Mouse (Mus musculus): ENCODE measurements around the gene Sesn1. TPM values are rescaled to one million over a fixed set of nuclear protein-coding genes. Genes with fewer than 3 reads are reported as not detected.

The Sesn1 gene
- polyA plus RNA-seq, 1 experiment from 2014 or later, result 37.5 TPM

DNA sequence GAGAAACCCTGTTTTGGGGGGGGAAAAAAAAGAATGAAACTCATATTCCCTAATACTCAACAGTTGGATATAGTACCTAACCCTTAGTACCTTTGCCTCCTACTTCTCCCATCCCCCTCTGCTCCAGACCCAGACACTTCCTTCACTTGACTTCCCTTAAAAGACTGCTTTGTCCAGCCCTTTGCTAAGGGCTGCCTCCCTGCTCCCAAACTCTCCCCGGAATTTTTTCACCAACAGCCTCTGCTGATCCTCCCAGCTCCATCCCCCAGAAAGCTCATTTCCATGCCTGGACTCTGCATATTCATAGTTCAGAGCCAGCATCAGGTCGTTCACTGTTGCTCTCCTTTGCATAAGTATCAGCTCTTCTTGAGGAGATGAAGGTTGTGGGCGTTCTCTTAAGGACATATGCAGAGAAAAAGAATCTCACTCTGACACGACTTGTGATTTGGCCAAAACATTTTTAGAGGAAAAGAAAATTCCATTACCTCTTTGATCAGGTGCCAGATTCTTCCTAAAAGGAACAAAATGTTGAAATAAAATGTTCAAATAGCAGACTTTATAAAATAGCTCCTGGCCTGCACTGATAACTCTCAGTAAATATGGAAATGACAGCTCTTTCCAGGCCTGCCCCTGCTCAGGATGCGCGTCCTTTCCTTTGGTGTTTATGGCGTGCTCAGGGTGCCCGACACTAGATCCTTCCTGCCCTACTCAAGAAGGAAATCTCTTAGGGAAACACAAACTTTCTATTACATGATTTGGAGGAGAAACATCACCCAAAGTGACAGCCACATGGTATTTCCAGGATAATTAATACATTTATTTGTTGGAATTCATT, 74.2 kb downstream of the Sesn1 start:
- Histone ChIP-seq H3K4me3 (ENCODE audit: control insufficient read depth in 1 of 2, insufficient read depth in 1 of 2, low read depth in 1 of 2, low read length in 2 of 2) (no peak overlapping the region), H3K9me3 (ENCODE audit: control insufficient read depth, low read length) (no peaks in the 10 kb centered on the region), H3K9ac (ENCODE audit: low read length) (no peak overlapping the region), H3K4me1 (ENCODE audit: control insufficient read depth in 2 of 2, insufficient read depth in 2 of 2, low read length in 2 of 2) (peaks cover 9 to 35% of the 10 kb centered on the region in 2 experiments), H3K4me2 (ENCODE audit: low read length) (no peak overlapping the region), H3K36me3 (ENCODE audit: control insufficient read depth, insufficient read depth, low read length) (no peaks in the 10 kb centered on the region), H3K27ac (replicated peaks in 1 of 2; ENCODE audit: control insufficient read depth in 1 of 2, insufficient read depth in 1 of 2, low read depth in 2 of 2, low read length in 2 of 2) (no peak overlapping the region; a peak in 1 of 4 replicates), H3K27me3 (ENCODE audit: control insufficient read depth, insufficient read depth, low read length) (no peaks in the 10 kb centered on the region)
- WGBS, result 49% methylated on average over 8 of the region's 8 CpGs
- ATAC-seq (ENCODE audit: insufficient number of reproducible peaks, insufficient read depth, low FRiP score, low read depth), result no peak

- ATAC-seq (ENCODE audit: insufficient number of reproducible peaks, insufficient read depth, low FRiP score, low read depth), result peak; percentile 96
- Histone ChIP-seq H3K9ac (ENCODE audit: low read length) (peak overlapping the region; percentile 83), H3K36me3 (ENCODE audit: control insufficient read depth, insufficient read depth, low read length) (no peaks in the 10 kb centered on the region), H3K4me1 (ENCODE audit: control insufficient read depth in 2 of 2, insufficient read depth in 2 of 2, low read length in 2 of 2) (peaks cover 9 to 24% of the 10 kb centered on the region in 2 experiments), H3K4me2 (ENCODE audit: low read length) (peak overlapping the region; percentile 78), H3K4me3 (ENCODE audit: control insufficient read depth in 1 of 2, insufficient read depth in 1 of 2, low read depth in 1 of 2, low read length in 2 of 2) (peak overlapping the region; percentile 63 to 89), H3K9me3 (ENCODE audit: control insufficient read depth, low read length) (no peaks in the 10 kb centered on the region), H3K27me3 (ENCODE audit: control insufficient read depth, insufficient read depth, low read length) (no peaks in the 10 kb centered on the region), H3K27ac (replicated peaks in 1 of 2; ENCODE audit: control insufficient read depth in 1 of 2, insufficient read depth in 1 of 2, low read depth in 2 of 2, low read length in 2 of 2) (peak overlapping the region; percentile 97 to 99)
- under 1% methylated on average over 65 of the region's 65 CpGs for WGBS
Observed at GRCm38 (mm10) chr10:41887080-41887821, 77.5 kb downstream of the Sesn1 start.

- ATAC-seq (ENCODE audit: insufficient number of reproducible peaks, insufficient read depth, low FRiP score, low read depth), result no peak
- Histone ChIP-seq H3K4me2 (ENCODE audit: low read length) (peak overlapping the region; percentile 78), H3K9ac (ENCODE audit: low read length) (peak overlapping the region; percentile 83), H3K36me3 (ENCODE audit: control insufficient read depth, insufficient read depth, low read length) (no peaks in the 10 kb centered on the region), H3K4me1 (ENCODE audit: control insufficient read depth in 2 of 2, insufficient read depth in 2 of 2, low read length in 2 of 2) (peaks cover 9 to 36% of the 10 kb centered on the region in 2 experiments), H3K27ac (replicated peaks in 1 of 2; ENCODE audit: control insufficient read depth in 1 of 2, insufficient read depth in 1 of 2, low read depth in 2 of 2, low read length in 2 of 2) (peak overlapping the region in 1 of 2 experiments; percentile 97; a peak in 1 of 4 replicates), H3K9me3 (ENCODE audit: control insufficient read depth, low read length) (no peaks in the 10 kb centered on the region), H3K4me3 (ENCODE audit: control insufficient read depth in 1 of 2, insufficient read depth in 1 of 2, low read depth in 1 of 2, low read length in 2 of 2) (peak overlapping the region in 1 of 2 experiments; percentile 63; a peak in 2 of 4 replicates), H3K27me3 (ENCODE audit: control insufficient read depth, insufficient read depth, low read length) (no peaks in the 10 kb centered on the region)
- WGBS, result 55% methylated on average over 4 of the region's 4 CpGs
Observed at GRCm38 (mm10) chr10:41888365-41888941, 78.7 kb downstream of the Sesn1 start.

DNA sequence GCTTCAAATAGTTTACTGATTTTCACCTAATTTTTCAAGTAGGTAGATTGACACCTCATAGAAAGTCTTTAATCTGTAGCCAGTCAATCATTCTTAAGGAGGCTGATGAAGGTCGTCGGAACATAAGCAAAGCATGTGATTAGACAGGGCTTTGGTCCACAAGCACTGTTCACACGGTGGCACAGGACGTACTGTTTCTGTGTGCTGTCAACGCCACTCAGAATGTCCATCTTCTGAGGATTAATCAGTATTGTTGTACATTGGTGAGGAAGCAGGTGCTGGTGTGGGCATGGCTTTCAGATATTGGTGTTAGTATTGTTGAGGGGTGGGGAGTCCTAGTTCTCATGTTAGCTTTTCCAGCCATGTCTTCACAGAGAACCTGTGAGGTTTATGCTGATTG, 79.8 kb downstream of the Sesn1 start:
- ATAC-seq (ENCODE audit: insufficient number of reproducible peaks, insufficient read depth, low FRiP score, low read depth), result no peak
- 28% methylated on average over 5 of the region's 5 CpGs for WGBS
- Histone ChIP-seq H3K9ac (ENCODE audit: low read length) (no peak overlapping the region), H3K4me1 (ENCODE audit: control insufficient read depth in 2 of 2, insufficient read depth in 2 of 2, low read length in 2 of 2) (peaks cover 8 to 44% of the 10 kb centered on the region in 2 experiments), H3K27me3 (ENCODE audit: control insufficient read depth, insufficient read depth, low read length) (no peaks in the 10 kb centered on the region), H3K27ac (replicated peaks in 1 of 2; ENCODE audit: control insufficient read depth in 1 of 2, insufficient read depth in 1 of 2, low read depth in 2 of 2, low read length in 2 of 2) (no peak overlapping the region), H3K36me3 (ENCODE audit: control insufficient read depth, insufficient read depth, low read length) (no peaks in the 10 kb centered on the region), H3K4me3 (ENCODE audit: control insufficient read depth in 1 of 2, insufficient read depth in 1 of 2, low read depth in 1 of 2, low read length in 2 of 2) (no peak overlapping the region), H3K4me2 (ENCODE audit: low read length) (0 out of 2 replicates have a peak overlapping the region, but pooled peaks have one; percentile 21), H3K9me3 (ENCODE audit: control insufficient read depth, low read length) (no peaks in the 10 kb centered on the region)

GRCm38 (mm10) chr10:41890537-41890936, 80.8 kb downstream of the Sesn1 start:
- Histone ChIP-seq H3K9me3 (ENCODE audit: control insufficient read depth, low read length) (no peaks in the 10 kb centered on the region), H3K4me2 (ENCODE audit: low read length) (no peak overlapping the region), H3K27me3 (ENCODE audit: control insufficient read depth, insufficient read depth, low read length) (no peaks in the 10 kb centered on the region), H3K27ac (replicated peaks in 1 of 2; ENCODE audit: control insufficient read depth in 1 of 2, insufficient read depth in 1 of 2, low read depth in 2 of 2, low read length in 2 of 2) (no peak overlapping the region), H3K36me3 (ENCODE audit: control insufficient read depth, insufficient read depth, low read length) (no peaks in the 10 kb centered on the region), H3K4me1 (ENCODE audit: control insufficient read depth in 2 of 2, insufficient read depth in 2 of 2, low read length in 2 of 2) (peaks cover 8 to 46% of the 10 kb centered on the region in 2 experiments), H3K9ac (ENCODE audit: low read length) (no peak overlapping the region), H3K4me3 (ENCODE audit: control insufficient read depth in 1 of 2, insufficient read depth in 1 of 2, low read depth in 1 of 2, low read length in 2 of 2) (no peak overlapping the region)
- no peak for ATAC-seq (ENCODE audit: insufficient number of reproducible peaks, insufficient read depth, low FRiP score, low read depth)

- 87% methylated on average over 4 of the region's 4 CpGs for WGBS
- Histone ChIP-seq H3K4me3 (ENCODE audit: control insufficient read depth in 1 of 2, insufficient read depth in 1 of 2, low read depth in 1 of 2, low read length in 2 of 2) (no peak overlapping the region), H3K4me2 (ENCODE audit: low read length) (no peak overlapping the region), H3K36me3 (ENCODE audit: control insufficient read depth, insufficient read depth, low read length) (peaks cover 6% of the 10 kb centered on the region; the same call in 1 of the 2 replicates), H3K27me3 (ENCODE audit: control insufficient read depth, insufficient read depth, low read length) (no peaks in the 10 kb centered on the region), H3K4me1 (ENCODE audit: control insufficient read depth in 2 of 2, insufficient read depth in 2 of 2, low read length in 2 of 2) (peaks cover 8 to 46% of the 10 kb centered on the region in 2 experiments), H3K9me3 (ENCODE audit: control insufficient read depth, low read length) (no peaks in the 10 kb centered on the region), H3K27ac (replicated peaks in 1 of 2; ENCODE audit: control insufficient read depth in 1 of 2, insufficient read depth in 1 of 2, low read depth in 2 of 2, low read length in 2 of 2) (no peak overlapping the region), H3K9ac (ENCODE audit: low read length) (no peak overlapping the region)
- no peak for ATAC-seq (ENCODE audit: insufficient number of reproducible peaks, insufficient read depth, low FRiP score, low read depth)
Observed at GRCm38 (mm10) chr10:41891312-41891711, 81.6 kb downstream of the Sesn1 start.

Measured in heart, embryonic 14.5 days (tissue).